Mouse (Mus musculus) midbrain, embryonic 11.5 days (tissue): ENCODE measurements around the gene Taldo1. TPM values are rescaled to one million over a fixed set of nuclear protein-coding genes. Genes with fewer than 3 reads are reported as not detected.
A peak's percentile ranks its signal among the peaks of the same experiment; 100 is the strongest.

Experiments used
- ATAC-seq: fragments of 200-750 bp; cut with Nextera tagmentation; 2 replicates; pipeline ENCODE4 v1.8.0; 2017; ENCODE audit warnings: moderate TSS enrichment, moderate library complexity; ENCODE audit not compliant: low FRiP score
- DNase-seq: peaks from one replicate; pipeline ENCODE4 v3.0.0; 2015; ENCODE audit warnings: low spot score; ENCODE audit errors: missing footprints
- H3K27ac ChIP-seq: fragments of 300-500 bp; sonication (generic); 2 replicates; pipeline ENCODE4 v1.5.1; 2014; ENCODE audit warnings: low read depth, low read length
- H3K27me3 ChIP-seq: fragments of 300-500 bp; sonication (generic); 2 replicates; pipeline ENCODE4 v1.6.1; 2014; ENCODE audit warnings: mild to moderate bottlenecking, low read length, moderate library complexity, mixed read lengths; ENCODE audit not compliant: control insufficient read depth, insufficient read depth
- H3K36me3 ChIP-seq: fragments of 300-500 bp; sonication (generic); 2 replicates; pipeline ENCODE4 v1.6.1; 2014; ENCODE audit warnings: mild to moderate bottlenecking, low read length, moderate library complexity, mixed read lengths; ENCODE audit not compliant: control insufficient read depth, insufficient read depth
- H3K4me1 ChIP-seq: fragments of 300-500 bp; sonication (generic); 2 replicates; pipeline ENCODE4 v1.6.1; 2014; ENCODE audit warnings: low read length; ENCODE audit not compliant: control insufficient read depth, insufficient read depth
- H3K4me2 ChIP-seq: fragments of 300-500 bp; sonication (generic); 2 replicates; pipeline ENCODE4 v1.6.1; 2014; ENCODE audit warnings: mild to moderate bottlenecking, moderate library complexity
- H3K4me3 ChIP-seq: fragments of 300-500 bp; sonication (generic); 2 replicates; pipeline ENCODE4 v1.5.1; 2014; ENCODE audit warnings: low read depth, low read length
- H3K9ac ChIP-seq: fragments of 300-500 bp; sonication (generic); 2 replicates; pipeline ENCODE4 v1.6.1; 2014; ENCODE audit warnings: low read length
- H3K9me3 ChIP-seq: fragments of 300-500 bp; sonication (generic); 2 replicates; pipeline ENCODE4 v1.6.1; 2016; ENCODE audit warnings: low read length; ENCODE audit not compliant: control insufficient read depth
- WGBS: fragments of 180-500 bp; shearing (Covaris S2); extraction: QIAGEN DNeasy Blood & Tissue Kit; methylation state at CpG from one replicate; pipeline ENCODE4 v1.1.7; 2014; 5-methylcytosine and 5-hydroxymethylcytosine counted together
- polyA plus RNA-seq: library from polyadenylated mRNA; unstranded; fragments of >200 nt; fragmentation: Nextera tagmentation; extraction: Ambion mirVana; gene quantifications from 2 replicates; pipeline ENCODE4 v1.2.1, GENCODE M21; 2014

Taldo1 gene
- polyA plus RNA-seq, 1 experiment from 2014 or later = 386 TPM

- no peak overlapping the region for H3K27ac ChIP-seq
- DNase-seq (no peak), ATAC-seq (no peak)
- no peaks in the 10 kb centered on the region for H3K9me3 ChIP-seq
- H3K4me3 ChIP-seq = no peak overlapping the region
- no peak overlapping the region for H3K4me2 ChIP-seq
- H3K9ac ChIP-seq = no peak overlapping the region
- H3K4me1 ChIP-seq = no peaks in the 10 kb centered on the region
- 77% methylated on average over 4 of the region's 4 CpGs for WGBS
- H3K36me3 ChIP-seq = no peaks in the 10 kb centered on the region
- H3K27me3 ChIP-seq = no peaks in the 10 kb centered on the region
Measured at GRCm38 (mm10) chr7:141379584-141379983, 12.4 kb upstream of the Taldo1 start.

- Histone ChIP-seq H3K4me1 (no peaks in the 10 kb centered on the region), H3K36me3 (no peaks in the 10 kb centered on the region), H3K9ac (no peak overlapping the region), H3K27ac (no peak overlapping the region), H3K9me3 (no peaks in the 10 kb centered on the region), H3K4me3 (no peak overlapping the region), H3K27me3 (no peaks in the 10 kb centered on the region), H3K4me2 (no peak overlapping the region)
- DNase-seq (no peak), ATAC-seq (no peak)
- 71% methylated on average over 4 of the region's 4 CpGs for WGBS
Measured at GRCm38 (mm10) chr7:141381068-141381835, 10.7 kb upstream of the Taldo1 start.

DNA sequence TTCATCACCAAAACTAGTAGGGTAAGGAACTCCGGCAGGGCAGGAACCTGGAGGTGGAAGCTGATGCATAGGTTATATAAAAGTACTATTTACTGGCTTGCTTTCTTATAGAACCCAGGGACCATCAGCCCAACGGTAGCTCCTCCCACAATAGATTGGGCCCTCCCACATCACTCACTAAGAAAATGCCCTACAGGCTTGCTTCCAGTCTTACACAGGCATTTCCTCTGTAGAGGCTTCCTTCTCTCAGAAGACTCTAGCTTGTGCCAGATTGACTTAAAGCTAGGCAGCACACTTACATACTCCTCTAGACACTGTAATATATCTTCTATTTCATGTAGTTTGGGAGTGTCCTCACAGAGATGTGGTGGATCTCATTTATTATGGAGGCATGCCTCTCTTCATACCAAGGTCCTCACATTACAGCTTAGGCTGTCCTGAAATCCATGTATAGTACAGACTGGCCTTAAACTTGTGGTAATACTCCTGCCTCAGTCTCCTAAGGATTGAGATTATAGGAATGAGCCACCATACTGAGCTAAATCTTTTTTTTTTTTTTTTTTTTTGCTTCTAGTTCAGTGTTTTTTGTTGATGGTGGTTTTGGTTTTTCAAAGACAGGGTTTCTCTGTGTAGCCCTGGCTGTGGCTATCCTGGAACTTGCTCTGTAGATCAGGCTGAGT, 4.1 kb upstream of the Taldo1 start:
- Histone ChIP-seq H3K36me3 (no peaks in the 10 kb centered on the region), H3K9ac (no peak overlapping the region), H3K9me3 (no peaks in the 10 kb centered on the region), H3K27me3 (0 out of 2 replicates have a peak, but pooled peaks cover 2% of the 10 kb centered on the region), H3K4me3 (no peak overlapping the region), H3K4me1 (peaks cover 9% of the 10 kb centered on the region), H3K27ac (no peak overlapping the region), H3K4me2 (no peak overlapping the region)
- no peak for ATAC-seq
- 64% methylated on average over 2 of the region's 2 CpGs for WGBS
- no peak for DNase-seq

- Histone ChIP-seq H3K4me3 (no peak overlapping the region), H3K4me1 (peaks cover 12% of the 10 kb centered on the region), H3K9me3 (no peaks in the 10 kb centered on the region), H3K4me2 (no peak overlapping the region), H3K27ac (no peak overlapping the region), H3K9ac (no peak overlapping the region), H3K27me3 (0 out of 2 replicates have a peak, but pooled peaks cover 2% of the 10 kb centered on the region), H3K36me3 (no peaks in the 10 kb centered on the region)
- WGBS = 62% methylated on average over 3 of the region's 3 CpGs
- no peak for ATAC-seq
- no peak for DNase-seq
Measured at GRCm38 (mm10) chr7:141388487-141389109, 3.4 kb upstream of the Taldo1 start.

GRCm38 (mm10) chr7:141390326-141391259, 1.4 kb upstream of the Taldo1 start:
- H3K9me3 ChIP-seq = no peaks in the 10 kb centered on the region
- 61% methylated on average over 9 of the region's 9 CpGs for WGBS
- no peak overlapping the region for H3K4me2 ChIP-seq
- H3K4me3 ChIP-seq = no peak overlapping the region
- ATAC-seq (no peak), DNase-seq (no peak)
- H3K36me3 ChIP-seq = no peaks in the 10 kb centered on the region
- H3K4me1 ChIP-seq = peaks cover 12% of the 10 kb centered on the region
- H3K9ac ChIP-seq = no peak overlapping the region
- H3K27me3 ChIP-seq = 0 out of 2 replicates have a peak, but pooled peaks cover 2% of the 10 kb centered on the region
- H3K27ac ChIP-seq = no peak overlapping the region

DNA sequence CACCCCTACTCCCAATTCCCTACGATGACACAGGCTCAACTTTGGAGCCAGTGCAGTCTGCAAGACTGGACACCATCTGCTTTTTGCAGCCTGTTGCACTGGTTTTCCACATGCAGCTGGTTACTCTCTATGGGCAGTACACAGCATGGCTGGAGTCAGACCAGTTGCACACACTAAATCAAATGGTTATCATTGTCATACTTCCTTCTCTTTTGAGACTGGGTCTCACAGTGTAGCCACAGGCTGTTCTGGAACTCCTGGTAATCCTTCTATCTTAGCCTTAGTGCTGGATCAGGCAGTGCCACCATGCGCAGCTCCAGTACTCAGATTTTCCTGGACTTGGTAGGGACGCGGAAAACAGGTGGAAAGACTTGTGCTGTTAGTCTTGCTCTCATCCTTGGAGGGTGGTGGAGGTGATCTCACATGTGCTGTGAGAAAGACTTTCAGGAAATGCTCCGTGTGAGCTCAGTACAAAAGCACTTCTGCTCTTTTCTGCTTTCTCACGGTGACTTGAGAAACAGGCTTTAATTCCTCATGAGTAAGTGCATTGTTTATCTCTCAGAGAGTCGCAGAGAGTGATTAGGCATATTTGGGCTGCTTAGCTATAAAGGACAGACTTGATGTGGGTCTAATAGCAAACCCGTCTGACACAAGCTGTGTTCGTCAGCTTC, 688 bp downstream of the Taldo1 start:
- peaks cover 1% of the 10 kb centered on the region; the same call in 1 of the 2 replicates for H3K36me3 ChIP-seq
- H3K9me3 ChIP-seq = no peaks in the 10 kb centered on the region
- ATAC-seq (no peak; the same call in 1 of the 2 replicates), DNase-seq (no peak)
- 0 out of 2 replicates have a peak overlapping the region, but pooled peaks have one; percentile 54 for H3K27ac ChIP-seq
- H3K27me3 ChIP-seq = 0 out of 2 replicates have a peak, but pooled peaks cover 2% of the 10 kb centered on the region
- 32% methylated on average over 9 of the region's 9 CpGs for WGBS
- H3K4me3 ChIP-seq = peak overlapping the region; percentile 67
- H3K9ac ChIP-seq = peak overlapping the region; percentile 78
- peak overlapping the region; percentile 97 for H3K4me2 ChIP-seq
- peaks cover 12% of the 10 kb centered on the region for H3K4me1 ChIP-seq

GRCm38 (mm10) chr7:141394158-141394557, 2.2 kb downstream of the Taldo1 start:
- ATAC-seq = no peak
- Histone ChIP-seq H3K4me1 (peaks cover 12% of the 10 kb centered on the region), H3K36me3 (peaks cover 5% of the 10 kb centered on the region; the same call in 1 of the 2 replicates), H3K4me2 (no peak overlapping the region), H3K27ac (no peak overlapping the region), H3K4me3 (no peak overlapping the region), H3K9ac (no peak overlapping the region), H3K27me3 (0 out of 2 replicates have a peak, but pooled peaks cover 2% of the 10 kb centered on the region), H3K9me3 (no peaks in the 10 kb centered on the region)
- no peak for DNase-seq
- 91% methylated on average over 7 of the region's 7 CpGs for WGBS

DNA sequence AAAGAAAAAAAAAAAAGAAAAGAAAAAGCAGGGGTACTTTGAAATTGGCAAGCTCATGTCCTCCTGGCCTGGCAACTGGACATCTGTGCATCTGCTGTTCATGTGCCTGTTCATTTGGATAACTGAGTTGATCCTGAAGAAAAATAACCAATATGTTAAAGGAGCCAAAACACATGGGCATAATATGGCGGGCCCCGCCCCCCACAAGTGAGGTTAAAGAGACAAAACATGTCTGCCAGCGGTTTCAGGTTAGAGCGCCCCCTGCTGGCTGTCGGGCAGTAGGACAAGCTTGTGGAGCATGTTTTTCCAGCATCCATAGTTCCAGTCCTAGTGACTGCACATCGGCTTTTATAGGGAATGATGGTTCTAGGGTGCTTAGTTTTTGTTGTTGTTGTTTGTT, 2.8 kb downstream of the Taldo1 start:
- Histone ChIP-seq H3K9me3 (no peaks in the 10 kb centered on the region), H3K9ac (no peak overlapping the region), H3K4me1 (peaks cover 12% of the 10 kb centered on the region), H3K27me3 (0 out of 2 replicates have a peak, but pooled peaks cover 2% of the 10 kb centered on the region), H3K4me3 (no peak overlapping the region), H3K4me2 (no peak overlapping the region), H3K36me3 (peaks cover 7% of the 10 kb centered on the region; the same call in 1 of the 2 replicates), H3K27ac (no peak overlapping the region)
- DNase-seq (peak; percentile 94), ATAC-seq (no peak)
- 21% methylated on average over 6 of the region's 6 CpGs for WGBS
